Mouse (Mus musculus): ENCODE results near the gene Fdx1l.
"Not testable (repeated sequence)": the region's sequence is repeated elsewhere in the genome, so short reads cannot be mapped to it uniquely, and the experiment has no call there.

The Fdx1l gene

DNA sequence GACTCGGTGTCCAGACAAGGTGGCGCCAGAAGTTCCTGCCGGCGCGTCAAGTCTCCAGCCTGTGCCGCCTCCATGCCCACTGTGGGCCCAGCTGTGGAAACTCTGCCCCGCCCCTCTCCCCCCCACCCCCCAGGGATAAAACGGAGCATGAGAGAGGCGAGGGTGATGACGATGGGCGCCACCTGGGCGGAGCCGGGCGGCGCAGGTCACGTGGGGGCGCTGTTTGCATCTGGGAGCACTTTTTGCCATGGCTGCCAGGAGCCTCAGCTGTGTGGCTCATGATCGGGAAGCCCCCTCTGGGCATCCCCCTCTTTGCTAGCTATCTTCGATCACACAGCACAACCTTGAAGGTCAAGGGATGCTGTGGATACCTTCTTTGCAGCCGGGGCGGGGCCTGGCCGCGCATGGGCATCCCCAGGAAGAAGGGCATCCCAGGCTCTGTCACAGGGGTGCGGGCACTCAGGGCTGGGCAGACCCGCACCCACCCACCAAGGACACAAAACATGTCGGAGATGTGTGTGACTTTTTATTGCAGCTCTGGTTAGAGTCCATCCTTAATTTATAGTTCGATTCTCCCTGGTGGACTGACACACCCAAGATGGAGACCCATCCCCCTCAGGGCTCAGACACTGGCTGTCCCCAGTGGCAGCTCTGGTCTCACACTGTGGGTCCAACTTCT, 6.3 kb downstream of the Fdx1l start, which contains the start of gene Zglp1:
Gene Zglp1 (minus strand): TSS at position 88 of the 679 bp plus-strand sequence.
- no peak for DNase-seq

DNA sequence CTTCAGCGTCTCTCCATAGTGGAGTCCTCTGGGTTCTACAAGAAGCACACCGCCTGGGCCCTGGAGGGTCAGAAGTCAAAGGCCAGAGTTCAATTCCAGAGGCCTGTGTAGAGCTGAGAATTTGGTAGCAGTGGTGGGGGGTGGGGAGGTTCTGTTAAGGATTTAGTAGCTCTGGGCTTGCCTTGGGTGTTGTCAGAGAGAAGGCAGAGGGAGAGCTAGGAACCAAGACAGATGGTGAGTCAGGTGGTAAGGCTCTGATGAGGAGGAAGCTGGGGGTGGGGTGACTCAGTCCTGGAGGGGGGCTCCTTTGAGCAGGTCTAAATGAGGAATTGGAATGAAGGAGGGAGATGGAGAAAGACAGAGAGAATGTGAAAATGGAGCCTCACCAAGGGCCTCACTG, 10.5 kb downstream of the Fdx1l start:
- DNase-seq = peak; percentile 77

DNA sequence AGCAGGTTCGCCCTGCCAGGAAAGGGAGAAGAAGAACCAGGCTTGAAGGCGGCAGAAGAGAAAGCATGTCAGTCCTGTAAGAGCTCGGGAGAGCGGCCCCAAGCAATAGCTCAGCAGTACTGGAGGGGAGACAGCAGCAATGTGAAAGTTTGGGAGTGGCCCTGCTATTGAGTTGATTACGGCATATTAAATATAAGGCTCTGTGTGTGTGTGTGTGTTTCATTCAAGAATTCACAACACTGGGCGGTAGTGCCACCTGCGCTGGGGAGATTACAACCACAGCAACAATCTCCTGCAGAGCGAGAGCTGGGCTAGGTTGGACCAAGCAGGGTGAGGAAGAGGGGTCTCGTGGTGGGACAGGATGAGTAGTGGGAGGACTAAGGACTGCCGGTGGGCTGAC, 21.8 kb downstream of the Fdx1l start:
- DNase-seq = no peak

DNA sequence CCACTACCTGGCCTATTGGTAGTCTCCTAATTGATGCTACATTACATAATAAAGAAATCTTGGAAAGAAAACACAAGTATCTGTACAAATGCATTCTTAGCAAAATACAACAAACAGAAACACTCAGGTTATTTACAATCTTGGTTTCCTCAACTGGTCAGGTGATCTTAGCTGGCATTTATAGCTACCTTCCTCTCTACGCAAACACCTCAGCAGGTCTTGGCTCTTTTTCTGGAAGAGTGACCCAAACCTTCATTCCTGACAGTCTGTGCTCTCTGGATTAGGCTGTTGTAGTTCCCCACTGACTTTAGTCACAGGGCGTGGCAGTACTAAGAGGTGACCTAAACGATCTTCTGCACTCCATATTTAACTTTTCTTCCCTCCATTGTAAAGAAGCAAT, 28.2 kb downstream of the Fdx1l start:
- no peak for DNase-seq

DNA sequence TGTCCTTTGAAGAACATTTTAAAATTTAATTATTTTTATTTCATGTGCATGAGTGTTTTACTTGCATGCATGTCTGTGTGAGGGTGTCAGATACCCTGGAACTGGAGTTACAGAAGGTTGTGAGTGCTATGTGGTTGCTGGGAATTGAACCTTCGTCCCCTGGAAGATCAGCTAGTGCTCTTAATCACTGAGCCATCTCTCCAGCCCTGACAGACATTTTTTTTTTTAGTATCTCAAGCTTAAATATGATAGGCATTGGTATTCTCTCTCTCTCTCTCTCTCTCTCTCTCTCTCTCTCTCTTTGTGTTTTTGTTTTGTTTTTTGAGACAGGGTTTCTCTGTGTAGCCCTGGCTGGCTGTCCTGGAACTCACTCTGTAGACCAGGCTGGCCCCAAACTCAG, 28.6 kb downstream of the Fdx1l start:
- not testable (repeated sequence) for DNase-seq

DNA sequence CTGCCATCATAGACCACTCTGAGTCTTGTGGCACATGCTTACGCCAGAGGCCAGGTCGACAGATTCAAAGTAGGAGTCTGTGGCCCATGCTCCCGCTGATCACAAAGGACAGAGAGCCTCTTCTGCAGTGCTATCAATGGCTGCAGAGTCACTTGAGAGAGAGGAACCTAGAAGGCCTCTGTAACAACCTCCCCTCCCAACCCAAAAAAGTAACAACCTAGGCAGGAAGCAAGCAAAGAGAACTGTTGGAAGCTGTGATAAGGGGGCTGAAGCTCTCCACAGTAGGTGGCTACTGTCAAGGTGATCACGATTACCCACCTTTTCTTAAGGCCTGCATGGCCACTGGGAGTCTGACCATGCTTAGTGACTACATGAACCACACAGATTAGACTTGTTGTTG, 29.9 kb downstream of the Fdx1l start:
- no peak for DNase-seq

DNA sequence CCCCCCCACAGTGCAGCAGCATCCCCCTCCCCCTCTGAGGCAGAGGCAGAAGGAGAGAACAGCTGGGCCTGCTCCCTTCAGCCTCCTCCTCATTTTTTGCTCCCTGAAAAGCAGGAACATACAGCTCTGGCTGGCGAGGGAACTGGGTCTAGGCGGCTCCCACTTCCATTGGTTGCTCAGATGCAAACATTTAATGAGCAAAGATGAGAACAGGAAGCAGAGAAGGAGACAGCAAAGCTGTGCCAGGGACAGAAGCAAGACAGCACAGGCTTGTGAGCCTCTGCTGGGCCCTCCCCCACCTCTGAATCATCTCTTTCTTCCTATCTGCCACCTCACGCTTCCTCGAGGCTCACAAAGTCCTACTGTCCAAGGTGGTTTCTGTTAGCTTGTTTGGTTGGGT, 32.1 kb downstream of the Fdx1l start:
- DNase-seq = peak; percentile 78

DNA sequence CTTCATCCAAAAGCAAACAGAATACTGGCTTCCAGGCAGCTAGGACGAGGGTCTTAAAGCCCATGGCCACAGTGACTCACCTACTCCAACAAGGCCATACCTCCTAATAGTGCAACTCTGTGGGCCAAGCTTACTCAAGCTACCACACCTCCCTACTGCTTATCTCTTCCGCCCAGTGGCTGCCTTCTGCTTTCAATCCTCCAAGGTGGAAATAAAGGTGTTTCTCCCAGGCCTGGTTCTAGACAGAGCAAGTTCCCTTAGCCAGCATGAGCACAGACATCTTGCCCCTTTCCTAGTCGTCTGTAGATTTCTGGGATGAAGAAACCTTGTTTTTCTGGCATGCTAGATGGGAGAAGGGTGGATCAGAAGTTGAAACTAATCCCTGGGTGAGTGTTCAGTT, 33.6 kb downstream of the Fdx1l start:
- DNase-seq = no peak

DNA sequence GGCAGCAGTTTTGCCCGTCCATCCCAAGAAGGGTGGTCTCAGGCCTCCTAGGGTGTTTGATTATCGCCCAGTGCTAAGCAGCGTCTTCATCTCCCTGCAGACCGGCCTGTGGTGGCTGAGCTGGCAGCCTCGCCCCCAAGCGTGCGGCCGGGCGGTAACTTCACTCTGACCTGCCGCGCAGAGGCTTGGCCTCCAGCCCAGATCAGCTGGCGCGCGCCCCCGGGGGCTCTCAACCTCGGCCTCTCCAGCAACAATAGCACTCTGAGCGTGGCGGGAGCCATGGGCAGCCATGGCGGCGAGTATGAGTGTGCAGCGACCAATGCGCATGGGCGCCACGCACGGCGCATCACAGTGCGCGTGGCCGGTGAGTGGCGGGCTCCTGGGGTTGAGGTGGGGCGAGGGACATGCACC, 35.9 kb downstream of the Fdx1l start:
- no peak for DNase-seq

DNA sequence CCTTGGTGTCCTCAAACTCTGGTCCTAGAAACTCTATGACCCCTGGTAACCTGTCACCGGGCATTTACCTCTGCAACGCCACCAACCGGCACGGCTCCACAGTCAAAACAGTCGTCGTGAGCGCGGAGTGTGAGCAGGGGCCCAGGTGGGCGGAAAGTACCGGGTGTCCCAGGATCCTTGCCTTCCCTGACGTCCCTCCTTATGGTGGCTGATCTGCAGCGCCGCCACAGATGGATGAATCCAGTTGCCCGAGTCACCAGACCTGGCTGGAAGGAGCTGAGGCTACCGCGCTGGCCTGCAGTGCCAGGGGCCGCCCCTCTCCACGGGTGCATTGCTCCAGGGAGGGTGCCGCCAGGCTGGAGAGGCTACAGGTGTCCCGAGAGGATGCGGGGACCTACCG, 36.7 kb downstream of the Fdx1l start:
- no peak for DNase-seq

DNA sequence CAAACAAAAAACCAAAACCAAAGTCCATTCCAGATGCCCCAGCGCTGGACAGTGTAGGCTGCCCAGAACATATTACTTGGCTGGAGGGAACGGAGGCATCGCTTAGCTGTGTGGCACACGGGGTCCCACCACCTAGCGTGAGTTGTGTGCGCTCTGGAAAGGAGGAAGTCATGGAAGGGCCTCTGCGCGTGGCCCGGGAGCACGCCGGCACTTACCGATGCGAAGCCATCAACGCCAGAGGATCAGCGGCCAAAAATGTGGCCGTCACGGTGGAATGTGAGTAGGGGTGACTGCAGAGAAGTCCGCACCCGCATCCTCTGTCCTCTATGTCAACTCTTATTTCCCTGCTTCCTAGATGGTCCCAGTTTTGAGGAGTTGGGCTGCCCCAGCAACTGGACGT, 37.3 kb downstream of the Fdx1l start:
- DNase-seq = no peak

DNA sequence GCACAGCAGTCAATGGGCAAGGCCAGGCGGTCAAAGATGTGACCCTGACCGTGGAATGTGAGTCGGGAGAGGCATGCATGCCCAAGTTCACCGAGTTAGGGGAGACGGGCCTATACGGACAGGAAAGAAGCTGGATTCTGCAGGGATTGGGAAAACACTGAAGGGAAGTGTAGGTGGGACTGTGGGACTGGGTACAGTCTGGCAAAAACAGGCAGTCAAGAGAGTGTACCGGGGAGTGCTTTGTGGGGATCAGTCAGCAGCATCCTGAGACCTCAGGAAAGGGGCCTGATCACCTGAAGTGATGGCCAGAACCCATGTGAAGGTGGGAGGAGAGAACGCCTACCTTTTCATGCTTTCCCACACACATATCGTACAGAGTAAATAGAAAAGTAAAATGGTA, 37.8 kb downstream of the Fdx1l start:
- DNase-seq = no peak

DNA sequence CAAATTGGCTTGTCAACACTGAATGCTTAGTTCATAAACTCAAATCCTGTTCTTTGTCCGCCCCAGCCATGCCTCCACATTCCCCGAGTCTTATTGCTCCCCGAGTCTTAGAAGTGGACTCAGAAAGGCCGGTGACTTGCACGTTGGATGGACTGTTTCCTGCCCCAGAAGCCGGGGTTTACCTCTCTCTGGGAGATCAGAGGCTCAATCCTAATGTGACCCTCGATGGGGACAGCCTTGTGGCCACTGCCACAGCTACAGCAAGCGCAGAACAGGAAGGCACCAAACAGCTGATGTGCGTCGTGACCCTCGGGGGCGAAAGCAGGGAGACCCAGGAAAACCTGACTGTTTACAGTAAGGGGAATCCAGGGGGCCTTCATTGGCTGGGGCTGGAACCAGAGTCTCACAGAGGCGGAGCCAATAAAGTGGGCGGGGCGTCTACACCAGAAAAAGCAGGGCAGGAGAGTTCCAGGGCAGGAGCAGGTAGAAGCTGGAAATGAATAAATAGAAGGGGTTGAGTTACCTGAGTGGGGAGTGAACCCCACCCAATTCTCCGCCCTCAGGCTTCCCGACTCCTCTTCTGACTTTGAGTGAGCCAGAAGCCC, 38.8 kb downstream of the Fdx1l start:
- DNase-seq = no peak

DNA sequence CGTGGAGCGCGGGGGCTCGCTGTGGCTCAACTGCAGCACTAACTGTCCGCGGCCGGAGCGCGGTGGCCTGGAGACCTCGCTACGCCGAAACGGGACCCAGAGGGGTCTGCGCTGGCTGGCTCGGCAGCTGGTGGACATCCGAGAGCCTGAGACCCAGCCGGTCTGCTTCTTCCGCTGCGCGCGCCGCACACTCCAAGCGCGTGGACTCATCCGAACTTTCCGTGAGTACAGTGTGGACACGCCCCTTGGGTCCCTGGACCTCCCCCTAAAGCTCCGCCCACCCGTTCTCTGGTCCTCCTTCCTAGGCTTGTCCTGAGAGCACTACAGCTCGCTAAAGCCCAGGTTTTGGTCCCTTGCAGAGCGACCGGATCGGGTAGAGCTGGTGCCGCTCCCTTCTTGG, 40.3 kb downstream of the Fdx1l start:
- no peak for DNase-seq

DNA sequence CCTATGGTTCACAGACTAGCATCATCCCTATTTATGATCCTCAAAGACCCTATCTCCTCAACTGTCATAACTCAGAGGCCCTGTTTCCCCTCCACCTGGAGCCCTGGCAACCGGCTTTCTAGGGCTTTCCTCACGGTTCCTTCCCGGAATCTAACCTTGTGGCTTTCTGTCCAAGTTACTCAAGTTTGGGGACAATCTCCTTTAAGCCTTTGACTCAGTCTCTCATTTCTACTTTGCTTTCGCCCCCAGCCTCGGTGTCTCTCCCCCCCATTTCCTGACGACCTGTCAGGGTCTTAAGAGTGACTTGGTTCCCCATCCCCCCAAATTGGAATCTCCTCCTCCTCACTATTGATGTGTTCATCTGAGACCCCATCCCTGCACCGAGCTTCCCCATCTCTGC, 40.9 kb downstream of the Fdx1l start:
- no peak for DNase-seq

DNA sequence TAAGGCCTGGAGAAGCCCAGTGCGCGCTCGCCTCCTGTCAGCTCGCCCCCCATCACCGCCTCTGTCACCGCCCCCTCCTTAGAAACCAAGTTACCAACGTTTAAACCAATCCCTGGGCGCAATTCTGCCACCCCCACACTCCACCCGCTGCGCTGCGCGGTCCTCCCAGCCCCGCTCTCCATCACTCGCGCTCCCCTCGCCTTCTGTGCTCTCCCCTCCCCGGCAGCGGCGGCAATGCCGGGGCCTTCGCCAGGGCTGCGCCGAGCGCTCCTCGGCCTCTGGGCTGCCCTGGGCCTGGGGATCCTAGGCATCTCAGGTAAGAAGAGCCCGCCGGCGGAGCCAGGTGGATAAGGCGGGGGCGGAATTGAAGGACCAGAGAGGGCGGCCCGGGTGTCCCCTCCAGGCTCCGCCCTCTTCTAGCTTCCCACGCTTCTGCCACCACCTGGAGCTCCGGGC, 41.5 kb downstream of the Fdx1l start, which contains the start of gene Icam5:
Gene Icam5 (plus strand): TSS at position 178 of the 456 bp plus-strand sequence.
- peak; percentile 90 for DNase-seq

DNA sequence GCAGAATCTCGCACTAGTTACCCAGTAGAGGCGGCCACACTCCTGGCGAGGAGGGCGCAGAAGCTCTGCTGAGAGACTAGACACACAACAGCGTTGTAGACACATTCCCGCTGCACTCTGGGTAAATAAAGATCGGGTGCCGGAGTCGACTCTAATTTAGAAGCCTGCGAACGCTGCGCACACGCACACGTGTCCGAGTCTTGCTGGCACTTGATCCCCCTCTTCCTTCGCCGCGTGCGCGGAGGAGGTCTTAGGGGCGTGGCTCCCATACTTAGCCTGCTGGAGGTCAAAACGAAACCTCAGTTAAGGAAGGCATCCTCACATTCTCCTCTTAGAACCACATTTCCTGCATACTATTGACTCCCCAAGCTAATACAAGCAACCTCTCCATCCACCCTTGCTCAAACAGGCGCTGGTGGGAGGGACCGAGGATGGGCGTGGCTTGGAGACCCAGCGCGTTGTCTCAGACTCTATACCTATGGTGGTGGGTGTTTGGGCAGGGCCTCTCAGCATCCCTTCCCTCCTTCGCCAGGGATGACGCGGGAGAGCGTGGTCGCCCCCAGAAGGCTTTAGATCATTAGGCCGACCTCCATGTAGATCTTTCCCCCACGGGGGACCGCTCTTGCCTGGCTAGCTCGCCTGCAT, 42.0 kb downstream of the Fdx1l start:
- DNase-seq = peak; percentile 85

DNA sequence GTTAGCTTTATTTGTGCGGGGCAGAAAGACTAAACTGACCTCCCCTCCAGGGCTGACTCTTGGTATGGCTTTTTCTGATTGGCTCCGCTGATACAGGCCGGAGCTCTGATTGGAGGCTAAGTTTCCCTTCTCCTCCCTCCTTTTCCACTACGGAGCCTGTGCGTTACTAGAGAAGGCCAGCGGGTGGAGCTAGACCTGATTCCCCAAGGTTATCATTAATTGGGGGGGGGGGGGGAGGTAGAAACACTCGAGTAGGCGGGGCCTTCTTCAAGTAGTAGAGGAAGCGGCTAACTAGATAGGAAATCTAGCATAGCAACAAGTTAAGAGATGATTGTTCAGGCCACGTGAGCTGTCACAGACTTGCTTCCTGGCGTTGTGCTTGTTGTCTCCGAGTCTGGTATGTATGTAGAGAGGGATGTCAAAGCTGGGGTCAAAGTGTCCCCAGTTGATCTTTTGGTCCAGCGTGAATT, 42.6 kb downstream of the Fdx1l start:
- DNase-seq = peak; percentile 76

DNA sequence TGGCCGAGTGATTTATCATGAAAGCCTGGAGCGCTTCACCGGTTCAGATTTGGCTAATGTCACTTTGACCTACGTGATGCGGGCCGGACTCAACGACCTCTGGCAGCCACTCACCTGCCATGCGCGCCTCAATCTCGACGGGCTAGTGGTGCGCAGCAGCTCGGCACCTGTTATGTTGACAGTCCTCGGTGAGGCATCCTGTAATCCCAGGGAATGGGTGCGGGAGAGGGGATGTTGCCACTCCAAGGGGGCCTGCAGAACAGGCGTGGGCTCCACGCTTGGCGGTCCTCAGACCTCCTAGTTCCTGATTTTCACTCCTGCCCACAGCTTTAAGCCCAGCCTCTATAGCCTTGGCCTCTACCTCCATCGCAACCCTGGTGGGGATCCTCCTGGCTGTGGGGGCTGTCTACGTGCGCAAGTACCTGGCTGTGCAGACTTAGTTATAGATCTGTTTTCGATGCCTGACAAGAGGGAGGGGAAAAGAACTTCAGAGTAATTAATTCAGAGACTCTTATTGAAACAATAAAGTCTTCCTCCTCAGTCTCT, 43.3 kb downstream of the Fdx1l start:
- no peak for DNase-seq

DNA sequence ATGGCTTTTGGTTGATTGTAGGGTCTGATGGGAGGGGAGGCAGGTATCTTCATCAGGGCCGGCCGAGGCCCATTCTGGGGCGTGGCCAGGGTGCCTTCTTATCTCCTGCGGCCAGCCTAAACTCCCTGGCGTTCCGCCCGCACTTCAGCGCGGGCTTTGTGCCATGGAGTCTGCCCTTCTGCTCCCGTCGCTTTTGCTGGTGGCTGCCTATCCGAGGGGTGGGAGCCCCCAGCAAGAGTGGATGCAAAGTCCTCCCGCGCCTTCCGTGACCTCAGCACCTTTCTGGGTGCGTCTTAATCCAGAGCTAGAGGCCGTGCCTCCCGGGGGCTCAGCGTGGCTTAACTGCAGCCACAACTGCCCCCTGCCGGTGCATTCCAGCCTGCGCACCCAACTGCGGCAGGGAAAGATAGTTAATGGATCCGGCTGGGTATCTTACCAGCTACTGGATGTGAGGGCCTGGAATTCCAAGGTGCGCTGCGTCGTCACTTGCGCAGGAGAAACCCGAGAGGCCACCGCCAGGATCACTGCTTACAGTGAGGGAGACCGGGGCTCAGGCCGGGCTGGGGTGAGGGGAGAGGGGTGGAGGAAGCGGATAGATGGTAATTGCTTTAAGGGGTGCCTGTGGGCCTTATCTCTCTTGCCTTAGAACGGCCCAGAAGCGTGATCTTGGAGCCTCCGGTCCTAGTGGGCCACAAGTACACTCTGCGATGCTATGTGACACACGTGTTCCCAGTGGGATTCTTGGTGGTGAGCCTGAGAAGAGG, 43.9 kb downstream of the Fdx1l start, which contains the start of gene Icam4:
Gene Icam4 (plus strand): TSS at position 83 of the 764 bp plus-strand sequence.
- DNase-seq = no peak

DNA sequence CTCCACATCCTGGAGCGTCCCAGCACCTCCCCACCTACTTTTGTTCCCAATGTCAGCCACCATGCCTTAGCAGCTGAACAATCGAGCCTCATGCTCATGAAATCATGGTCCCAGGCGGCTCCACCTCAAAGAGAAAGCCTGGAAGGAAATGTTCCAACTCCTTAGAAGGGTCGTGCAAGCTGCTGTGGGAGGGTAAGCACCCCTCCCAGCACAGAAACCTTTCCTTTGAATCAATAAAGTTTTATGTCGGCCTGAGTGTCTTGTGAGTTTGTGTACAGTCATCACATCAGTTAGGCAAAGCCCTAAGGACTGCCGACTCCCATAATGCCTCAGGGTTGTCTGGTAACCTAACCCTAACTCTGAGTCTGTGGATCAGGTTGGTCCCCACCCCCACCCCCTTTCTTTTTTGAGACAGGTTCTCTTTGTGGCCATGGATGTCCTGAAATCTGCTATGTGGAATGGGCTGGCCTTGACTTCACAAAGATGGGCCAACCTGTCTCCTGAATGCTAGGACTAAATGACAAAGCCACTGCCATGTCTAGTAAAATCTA, 44.8 kb downstream of the Fdx1l start:
- no peak for DNase-seq

DNA sequence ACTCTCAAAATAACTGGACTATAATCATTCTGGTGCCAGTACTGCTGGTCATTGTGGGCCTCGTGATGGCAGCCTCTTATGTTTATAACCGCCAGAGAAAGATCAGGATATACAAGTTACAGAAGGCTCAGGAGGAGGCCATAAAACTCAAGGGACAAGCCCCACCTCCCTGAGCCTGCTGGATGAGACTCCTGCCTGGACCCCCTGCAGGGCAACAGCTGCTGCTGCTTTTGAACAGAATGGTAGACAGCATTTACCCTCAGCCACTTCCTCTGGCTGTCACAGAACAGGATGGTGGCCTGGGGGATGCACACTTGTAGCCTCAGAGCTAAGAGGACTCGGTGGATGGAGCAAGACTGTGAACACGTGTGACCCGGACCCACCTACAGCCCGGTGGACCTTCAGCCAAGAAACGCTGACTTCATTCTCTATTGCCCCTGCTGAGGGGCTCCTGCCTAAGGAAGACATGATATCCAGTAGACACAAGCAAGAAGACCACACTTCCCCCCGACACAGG, 45.6 kb downstream of the Fdx1l start:
- DNase-seq = no peak
